In the genomic region with DNA sequence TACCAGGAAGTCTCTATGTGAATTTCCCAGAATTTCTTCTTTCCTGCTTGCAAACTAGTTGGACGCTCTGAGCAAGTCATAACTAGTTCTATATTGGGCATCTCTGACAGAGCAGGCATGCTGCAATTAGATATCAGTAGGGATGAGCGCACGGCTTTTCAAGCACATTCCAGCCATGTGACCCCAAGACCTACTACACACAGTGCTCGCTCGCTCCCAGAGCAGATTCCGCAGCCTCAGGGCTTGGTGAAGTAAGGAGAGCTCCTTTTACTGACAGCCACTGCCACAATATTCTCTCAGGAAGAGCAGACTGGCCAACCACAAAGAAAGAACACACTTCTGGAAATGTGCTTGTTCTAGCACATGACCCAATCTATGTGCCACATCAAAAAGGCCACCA, we compare ENCODE assay signal across 11 mouse cellular contexts. TPM values are rescaled to one million over a fixed set of nuclear protein-coding genes. Genes with fewer than 3 reads are reported as not detected.
A peak's percentile ranks its signal among the peaks of the same experiment; 100 is the strongest.
DNase-seq lines count a peak whose midpoint lies in the region; ATAC-seq lines count a peak whose summit lies in the region.
"Had no signal": no experiment of that assay in that cellular context is flagged by ENCODE, and none has a peak within 500 bp of the region (broad histone marks: within the 10 kb centered on the region; RNA-seq: fewer than 3 reads in every experiment).

No protein-coding gene starts in this region.

- no peaks in the 10 kb centered on the region for H3K27me3 ChIP-seq in limb, embryonic 13.5 days
- no peaks in the 10 kb centered on the region for H3K27me3 ChIP-seq in limb, embryonic 10.5 days (ENCODE audit: low read depth, poor library complexity, severe bottlenecking)
- H3K27me3 ChIP-seq in heart, embryonic 10.5 days (ENCODE audit: insufficient read depth, poor library complexity, severe bottlenecking) = no peaks in the 10 kb centered on the region
- H3K27me3 ChIP-seq: liver, embryonic 15.5 days; midbrain, embryonic 15.5 days had no signal

- no peak overlapping the region for H3K27ac ChIP-seq in limb, embryonic 13.5 days
- no peak overlapping the region for H3K27ac ChIP-seq in limb, embryonic 10.5 days
- peak overlapping the region; percentile 44 for H3K27ac ChIP-seq in heart, embryonic 10.5 days
- H3K27ac ChIP-seq: liver, embryonic 15.5 days; midbrain, embryonic 15.5 days had no signal

- H3K4me2 ChIP-seq in limb, embryonic 13.5 days (replicated peaks) = no peak overlapping the region
- H3K4me2 ChIP-seq: liver, embryonic 15.5 days; midbrain, embryonic 15.5 days had no signal

- H3K9me3 ChIP-seq in limb, embryonic 13.5 days = no peaks in the 10 kb centered on the region
- H3K9me3 ChIP-seq in limb, embryonic 10.5 days (replicated peaks) = no peaks in the 10 kb centered on the region
- H3K9me3 ChIP-seq in heart, embryonic 10.5 days = no peaks in the 10 kb centered on the region
- H3K9me3 ChIP-seq: liver, embryonic 15.5 days; midbrain, embryonic 15.5 days had no signal

- 68% methylated on average over 6 of the region's 6 CpGs for WGBS in limb, embryonic 13.5 days
- 72% methylated on average over 6 of the region's 6 CpGs for WGBS in limb, embryonic 10.5 days
- WGBS in heart, embryonic 10.5 days = 30% methylated on average over 6 of the region's 6 CpGs

- H3K36me3 ChIP-seq in limb, embryonic 13.5 days = no peaks in the 10 kb centered on the region
- no peaks in the 10 kb centered on the region for H3K36me3 ChIP-seq in limb, embryonic 10.5 days
- no peaks in the 10 kb centered on the region for H3K36me3 ChIP-seq in heart, embryonic 10.5 days
- H3K36me3 ChIP-seq: liver, embryonic 15.5 days; midbrain, embryonic 15.5 days had no signal

- H3K4me1 ChIP-seq in limb, embryonic 13.5 days = peaks cover 60% of the 10 kb centered on the region
- H3K4me1 ChIP-seq in limb, embryonic 10.5 days = peaks cover 54% of the 10 kb centered on the region
- peaks cover 79% of the 10 kb centered on the region for H3K4me1 ChIP-seq in heart, embryonic 10.5 days
- H3K4me1 ChIP-seq: midbrain, embryonic 15.5 days had no signal

- peak; percentile 55 for ATAC-seq in limb, embryonic 13.5 days (ENCODE audit: low FRiP score, low read depth)
- ATAC-seq: intestine, postnatal 0 days; midbrain, embryonic 15.5 days had no signal

- H3K4me3 ChIP-seq in limb, embryonic 13.5 days = no peak overlapping the region
- H3K4me3 ChIP-seq in limb, embryonic 10.5 days = no peak overlapping the region
- H3K4me3 ChIP-seq in heart, embryonic 10.5 days = no peak overlapping the region
- H3K4me3 ChIP-seq: liver, embryonic 15.5 days; midbrain, embryonic 15.5 days had no signal

- no peak overlapping the region for H3K9ac ChIP-seq in limb, embryonic 13.5 days
- H3K9ac ChIP-seq: liver, embryonic 15.5 days; midbrain, embryonic 15.5 days had no signal

- peak; percentile 74 for DNase-seq in embryo, embryonic 10 days (ENCODE audit: low spot score)
- no peak for DNase-seq in embryo, embryonic 9.5 days (ENCODE audit: extremely low spot score)
- no peak for DNase-seq in limb, embryonic 10.5 days (ENCODE audit: low spot score)
- DNase-seq in heart, embryonic 10.5 days (ENCODE audit: low spot score) = no peak
- peak; percentile 34 for DNase-seq in naive thymus-derived CD4-positive, alpha-beta T cell, adult 2 months (ENCODE audit: low read depth)
- no peak for DNase-seq in cerebellum, adult 11 months
- DNase-seq in lung, postnatal 14 days = no peak

RNA-seq across cellular contexts. Expression of gene Arhgap10, which starts 36.0 kb away (rescaled TPM):
- 30.7 and 31.4 TPM in 2 replicates for polyA plus RNA-seq in limb, embryonic 13.5 days (2015; fragmentation: Nextera tagmentation; extraction: Ambion mirVana)
- polyA plus RNA-seq in limb, embryonic 10.5 days (2016; fragmentation: Nextera tagmentation; extraction: Ambion mirVana) = 39.1 and 43.8 TPM in 2 replicates
- 22.8 and 25.7 TPM in 2 replicates for polyA plus RNA-seq in heart, embryonic 10.5 days (2016; fragmentation: Nextera tagmentation; extraction: Ambion mirVana)

Comparison
In these comparisons a context has a peak if more than half of its experiments do, and no peak if none do; other contexts are left out.
1. DNase-seq: peak in embryo, embryonic 10 days (single experiment) and naive thymus-derived CD4-positive, alpha-beta T cell, adult 2 months (single experiment); none in embryo, embryonic 9.5 days (single experiment), limb, embryonic 10.5 days (single experiment), heart, embryonic 10.5 days (single experiment), cerebellum, adult 11 months (single experiment) and lung, postnatal 14 days (single experiment).